Mouse (Mus musculus) spleen, postnatal 14 days (tissue): ENCODE data around the gene Eps15l1.

Experiments
- DNase-seq, 2 experiments: peaks; one replicate each; pipeline ENCODE4 v3.0.0; 2021 to 2022; ENCODE audit warnings: low spot score in 2 of 2

The Eps15l1 gene

GRCm38 (mm10) chr8:72351405-72352005 lies 69.8 kb downstream of the Eps15l1 start:
- DNase-seq, result no peak

DNA sequence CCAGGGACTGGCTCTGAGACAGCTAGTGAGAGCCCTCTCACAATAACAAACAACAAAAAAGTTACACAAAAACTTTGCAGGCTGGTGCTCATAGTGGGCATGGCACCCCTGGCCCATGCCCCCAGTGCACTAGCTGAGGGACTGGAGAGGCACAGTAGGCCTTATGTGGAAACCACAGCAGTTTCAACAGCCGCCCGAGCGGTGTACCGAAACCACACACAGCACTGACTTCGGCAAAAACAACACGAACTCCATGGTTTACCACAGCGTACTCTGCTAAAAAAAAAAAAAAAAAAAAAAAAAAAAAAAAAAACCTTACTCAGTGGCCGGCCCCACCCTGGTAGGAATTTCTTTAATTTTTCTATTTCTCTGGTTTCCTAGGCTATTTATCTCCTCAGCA lies 70.5 kb downstream of the Eps15l1 start:
- peak; percentile 54 to 60 for DNase-seq

- no peak for DNase-seq
Observed at GRCm38 (mm10) chr8:72349838-72350237, 71.4 kb downstream of the Eps15l1 start.

DNA sequence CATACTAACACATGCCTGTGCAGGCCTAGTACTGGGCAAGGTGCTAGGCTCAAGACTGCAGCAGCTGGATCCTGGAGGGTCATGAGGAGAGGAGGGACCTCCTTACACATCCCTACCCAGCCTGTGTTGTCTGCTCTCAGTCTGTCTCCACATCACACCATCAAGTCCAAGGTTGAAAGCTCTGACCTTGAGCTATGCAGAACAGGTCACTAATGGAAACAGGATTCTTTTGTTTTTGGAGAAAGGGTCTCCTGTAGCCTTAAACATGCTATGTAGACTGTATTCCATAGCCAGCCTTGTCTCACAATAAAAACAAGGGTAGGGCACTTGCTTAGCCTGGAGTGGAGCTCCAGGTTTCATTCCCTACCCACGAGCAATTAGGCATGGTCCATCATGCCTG lies 72.3 kb downstream of the Eps15l1 start:
- no peak for DNase-seq

DNA sequence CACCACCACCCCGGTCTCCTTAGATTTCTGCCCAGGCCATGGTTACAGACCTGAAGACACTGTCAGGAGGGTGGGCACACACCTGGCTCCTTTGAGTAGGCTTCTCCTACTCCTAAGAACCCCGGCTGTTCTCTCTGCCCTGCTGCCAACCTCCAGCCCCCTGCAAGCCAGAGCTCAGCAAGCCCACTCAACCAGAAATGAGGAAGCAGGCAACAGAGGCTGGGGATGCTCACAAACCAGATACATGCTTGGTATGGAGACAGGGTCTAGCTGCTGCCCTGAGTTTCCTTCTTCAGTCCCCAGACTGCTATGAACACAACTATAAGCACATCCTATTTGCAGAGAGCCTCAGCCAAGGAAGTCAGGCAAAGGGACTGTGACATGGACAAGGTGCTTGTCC lies 73.1 kb downstream of the Eps15l1 start:
- no peak for DNase-seq

DNA sequence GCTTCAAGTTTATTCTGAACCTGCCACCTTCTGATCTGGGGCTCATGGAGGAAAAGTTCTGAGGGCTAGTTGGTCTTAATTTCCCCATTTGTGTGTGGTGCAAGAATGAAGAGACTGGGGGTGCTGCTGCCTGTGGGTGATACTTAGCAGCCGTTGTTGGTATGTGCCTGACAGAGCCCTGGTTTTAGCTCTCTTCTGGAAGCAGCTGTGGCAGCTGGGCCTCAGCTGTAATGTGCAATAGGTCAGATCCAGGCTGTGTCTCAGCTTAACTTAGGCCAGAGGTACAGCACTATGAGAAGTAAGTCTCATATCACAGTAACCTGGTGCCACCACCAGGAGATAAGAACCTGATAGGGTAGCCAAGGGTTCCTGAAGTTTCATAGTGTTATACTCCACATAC lies 73.7 kb downstream of the Eps15l1 start:
- no peak for DNase-seq

DNA sequence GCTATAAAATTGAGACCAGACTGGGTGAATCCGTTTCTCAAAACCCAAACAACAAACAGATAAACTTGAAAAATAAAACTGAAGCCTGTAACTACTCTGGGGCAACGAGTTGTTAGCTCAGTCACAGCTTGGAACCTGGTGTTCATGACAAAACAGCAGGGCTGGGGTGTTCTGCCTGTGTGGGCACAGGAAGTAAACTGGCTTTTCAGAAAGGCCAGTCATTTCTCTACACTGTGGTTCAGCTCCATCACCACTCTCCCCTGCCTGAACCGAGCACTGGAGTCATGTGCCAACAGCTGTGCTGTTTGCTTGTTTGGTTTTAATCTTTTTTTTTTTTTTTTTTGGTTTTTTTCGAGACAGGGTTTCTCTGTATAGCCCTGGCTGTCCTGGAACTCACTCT lies 77.5 kb downstream of the Eps15l1 start:
- DNase-seq, result no peak

DNA sequence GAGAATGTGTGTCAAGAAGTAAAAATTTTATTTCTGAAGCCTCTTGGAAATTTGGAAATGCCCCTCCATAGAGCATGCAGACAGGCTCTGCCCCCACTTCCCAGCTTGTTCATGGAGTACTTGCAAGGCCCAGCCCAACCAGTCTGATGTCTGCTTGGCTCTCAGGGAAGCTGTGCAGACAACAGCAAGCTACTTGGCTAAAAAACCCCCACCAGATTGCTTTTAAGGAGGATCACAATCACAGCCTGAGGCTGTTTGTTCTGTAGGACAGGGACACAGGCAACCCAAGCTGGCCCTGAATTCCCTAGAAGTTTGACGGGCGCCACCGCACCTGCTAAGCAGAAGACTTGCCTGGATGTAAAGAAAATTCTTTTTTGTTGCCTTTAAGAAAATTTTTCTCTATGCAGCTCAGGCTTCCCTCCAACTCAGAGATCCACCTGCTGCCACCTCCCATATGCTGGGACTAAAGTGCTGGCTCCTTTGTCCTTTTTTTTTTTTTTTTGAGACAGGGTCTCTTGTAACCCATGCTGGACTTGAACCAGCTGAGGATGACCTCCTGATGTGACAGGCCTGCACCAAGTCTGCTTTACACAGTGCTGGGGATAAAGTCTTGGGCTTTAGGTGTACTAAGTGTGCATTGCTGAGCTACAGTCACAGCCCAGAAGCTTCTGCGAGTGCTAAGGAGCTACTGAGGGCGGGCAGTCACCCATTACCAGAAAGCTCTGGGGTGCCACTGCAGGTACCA lies 78.5 kb downstream of the Eps15l1 start:
- no peak for DNase-seq

DNA sequence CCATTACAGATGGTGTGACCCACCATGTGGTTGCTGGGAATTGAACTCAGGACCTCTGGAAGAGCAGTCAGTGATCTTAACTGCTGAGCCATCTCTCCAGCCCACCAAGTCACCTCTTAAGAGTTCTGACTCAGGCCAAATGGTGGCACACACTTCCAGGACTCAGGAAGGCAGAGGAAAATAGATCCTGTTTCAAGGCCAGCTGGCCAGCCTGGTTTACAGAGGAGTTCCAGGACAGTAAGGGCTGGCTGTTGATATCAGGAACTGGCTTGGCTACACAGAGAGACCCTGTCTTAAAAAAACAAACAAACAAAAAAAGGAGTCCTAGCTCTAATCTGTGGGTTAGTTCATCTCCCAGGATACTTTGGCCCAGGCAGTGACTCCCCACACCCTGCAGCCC lies 84.2 kb downstream of the Eps15l1 start:
- no peak for DNase-seq

DNA sequence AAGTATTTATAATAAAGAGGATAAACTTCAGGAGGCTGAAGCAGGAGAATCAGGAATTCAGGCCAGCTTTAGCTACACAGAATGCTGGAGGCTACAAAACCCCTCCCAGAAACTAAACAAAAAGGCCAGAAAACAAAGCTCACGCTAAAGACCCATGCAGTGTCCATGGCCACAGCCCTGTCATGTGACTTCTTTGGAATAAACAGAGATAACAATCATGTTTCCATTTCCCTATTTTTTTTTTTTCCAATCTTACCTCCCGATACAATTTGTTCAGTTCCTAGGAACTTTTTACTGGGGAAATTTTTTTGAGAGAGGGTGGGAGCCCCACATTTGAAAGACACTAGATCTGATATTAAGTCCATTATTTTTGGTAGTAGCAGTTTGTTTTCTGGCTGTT lies 85.0 kb downstream of the Eps15l1 start:
- no peak for DNase-seq

DNA sequence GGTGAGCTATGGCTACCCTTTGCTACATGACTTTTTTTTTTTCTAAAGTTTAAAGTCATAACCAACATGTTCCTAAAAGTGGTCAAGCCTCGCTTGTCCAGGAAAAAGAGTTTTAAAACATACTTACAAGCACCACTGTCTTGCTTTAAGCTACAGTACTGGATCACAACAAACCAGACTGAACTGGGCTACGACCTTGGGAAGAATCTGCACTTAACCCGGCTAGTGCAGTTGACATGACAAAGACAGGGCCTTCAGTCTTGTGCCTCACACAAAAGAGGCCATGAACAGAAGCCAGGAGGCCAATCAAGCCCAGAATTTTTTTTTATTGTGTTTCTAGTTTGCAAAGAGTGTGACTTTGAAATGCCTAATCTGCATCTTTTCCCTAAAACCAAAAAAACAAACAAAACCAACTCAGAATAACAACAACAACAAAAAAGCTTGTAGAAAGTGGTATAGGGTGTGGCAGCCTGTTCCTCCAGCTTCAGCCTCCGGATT lies 87.1 kb downstream of the Eps15l1 start:
- no peak for DNase-seq

GRCm38 (mm10) chr8:72333429-72334143 lies 87.7 kb downstream of the Eps15l1 start:
- no peak for DNase-seq

- no peak for DNase-seq
Observed at GRCm38 (mm10) chr8:72331631-72332030, 89.6 kb downstream of the Eps15l1 start.

DNA sequence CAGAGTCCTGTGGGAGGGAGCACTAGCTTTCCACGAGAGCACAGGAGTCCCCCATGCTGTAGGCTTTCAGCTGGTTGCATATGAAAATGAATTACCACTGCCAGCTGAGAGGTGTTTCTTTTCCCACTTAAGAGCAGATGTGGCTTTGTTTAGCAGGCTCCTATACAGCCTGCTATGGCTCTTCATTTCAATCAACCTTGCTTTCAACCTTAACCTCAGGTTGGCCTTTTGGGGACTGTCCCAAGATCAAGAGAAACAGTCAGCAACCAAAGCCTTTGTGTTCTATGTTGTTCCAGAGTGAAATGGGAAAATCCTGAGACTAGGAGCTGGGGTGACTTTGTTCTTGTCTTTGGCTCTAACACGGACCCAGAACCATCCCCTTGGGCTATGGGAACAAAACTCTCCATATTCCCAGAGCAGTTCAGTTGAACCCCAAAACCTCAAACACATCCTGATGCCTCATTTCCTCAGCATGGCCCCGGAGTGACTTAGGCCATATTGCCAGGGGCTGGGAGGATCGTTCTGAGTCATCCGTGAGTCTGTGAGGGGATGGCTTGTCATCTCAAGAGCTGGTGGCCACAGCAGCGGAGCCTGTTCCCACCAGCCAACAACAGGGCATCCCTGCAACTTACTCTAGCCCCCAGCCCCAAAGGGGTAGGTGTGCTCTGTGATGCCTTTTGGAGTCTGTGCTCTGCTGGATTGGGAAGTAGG lies 90.3 kb downstream of the Eps15l1 start:
- no peak for DNase-seq

- no peak for DNase-seq
Observed at GRCm38 (mm10) chr8:72329116-72329515, 92.1 kb downstream of the Eps15l1 start.

DNA sequence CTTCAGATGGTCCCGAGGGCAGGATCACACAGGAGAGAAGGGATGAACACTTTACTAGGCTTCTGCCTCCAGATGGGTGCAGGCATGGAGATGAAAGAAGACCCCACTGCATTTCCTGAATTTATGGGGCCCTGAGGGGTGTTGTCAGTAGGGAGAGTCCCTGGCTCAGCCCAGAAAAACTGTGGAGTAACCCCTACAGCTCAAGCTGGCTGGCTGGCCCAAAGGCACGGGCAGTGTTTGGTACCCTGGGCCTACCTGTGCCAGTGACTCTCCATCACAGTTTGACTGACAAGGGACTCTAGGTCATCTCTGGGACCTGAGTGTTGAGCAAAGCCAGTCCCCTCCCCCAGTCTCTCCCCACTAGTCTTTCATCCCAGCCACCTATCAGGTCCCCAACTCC lies 96.6 kb downstream of the Eps15l1 start:
- no peak for DNase-seq

- DNase-seq, result no peak
Observed at GRCm38 (mm10) chr8:72324036-72324706, 97.1 kb downstream of the Eps15l1 start.

DNA sequence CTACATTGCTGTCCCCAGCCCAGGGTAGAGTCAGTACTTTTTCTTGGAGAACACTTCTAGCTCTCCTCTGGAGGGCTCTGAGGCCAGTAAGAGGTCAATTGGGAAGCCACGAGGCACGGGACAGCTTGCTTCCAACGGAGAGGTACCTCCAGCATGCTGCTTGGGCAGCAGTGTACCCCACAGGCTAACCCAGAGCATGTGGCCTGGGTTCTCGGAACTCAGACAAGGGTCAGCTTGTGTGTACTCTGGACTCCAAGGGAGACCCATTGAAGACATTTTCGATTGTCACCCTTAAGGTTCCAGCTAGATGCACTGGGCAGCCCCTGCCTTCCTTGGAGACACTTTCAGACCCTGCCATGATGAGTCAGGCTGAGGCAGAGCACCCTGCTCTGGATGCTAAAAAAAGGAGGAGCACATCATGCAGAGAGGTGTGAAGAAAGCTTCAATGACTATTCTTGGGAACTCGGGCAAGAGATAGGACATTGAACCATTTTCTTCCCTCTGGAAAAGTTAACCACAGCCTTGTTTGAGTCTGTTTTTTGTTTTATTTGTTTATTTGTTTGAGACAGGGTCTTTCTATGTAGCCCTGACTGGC lies 98.0 kb downstream of the Eps15l1 start:
- DNase-seq, result no peak

DNA sequence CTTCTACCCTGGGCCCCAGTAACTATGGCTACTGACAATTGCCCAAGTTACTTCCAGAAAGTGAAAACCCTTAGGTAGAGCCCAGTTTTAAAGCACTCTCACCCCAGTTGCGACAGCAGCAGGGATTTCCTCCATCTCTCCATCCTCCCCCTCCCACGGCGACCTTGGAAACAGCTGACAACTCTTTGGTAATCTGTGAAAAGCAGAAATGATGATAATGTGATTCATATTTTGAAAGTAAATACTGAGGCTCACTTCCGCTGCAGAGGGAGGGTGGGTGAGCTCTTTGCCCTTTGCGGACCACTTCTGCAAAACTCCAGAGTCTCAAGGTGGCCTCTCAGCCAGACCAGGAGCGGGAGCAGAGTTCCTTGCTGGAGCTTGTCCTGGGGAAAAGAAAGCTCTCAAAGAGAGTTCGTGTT lies 98.8 kb downstream of the Eps15l1 start:
- DNase-seq, result peak in 1 of 2 experiments; percentile 49

DNA sequence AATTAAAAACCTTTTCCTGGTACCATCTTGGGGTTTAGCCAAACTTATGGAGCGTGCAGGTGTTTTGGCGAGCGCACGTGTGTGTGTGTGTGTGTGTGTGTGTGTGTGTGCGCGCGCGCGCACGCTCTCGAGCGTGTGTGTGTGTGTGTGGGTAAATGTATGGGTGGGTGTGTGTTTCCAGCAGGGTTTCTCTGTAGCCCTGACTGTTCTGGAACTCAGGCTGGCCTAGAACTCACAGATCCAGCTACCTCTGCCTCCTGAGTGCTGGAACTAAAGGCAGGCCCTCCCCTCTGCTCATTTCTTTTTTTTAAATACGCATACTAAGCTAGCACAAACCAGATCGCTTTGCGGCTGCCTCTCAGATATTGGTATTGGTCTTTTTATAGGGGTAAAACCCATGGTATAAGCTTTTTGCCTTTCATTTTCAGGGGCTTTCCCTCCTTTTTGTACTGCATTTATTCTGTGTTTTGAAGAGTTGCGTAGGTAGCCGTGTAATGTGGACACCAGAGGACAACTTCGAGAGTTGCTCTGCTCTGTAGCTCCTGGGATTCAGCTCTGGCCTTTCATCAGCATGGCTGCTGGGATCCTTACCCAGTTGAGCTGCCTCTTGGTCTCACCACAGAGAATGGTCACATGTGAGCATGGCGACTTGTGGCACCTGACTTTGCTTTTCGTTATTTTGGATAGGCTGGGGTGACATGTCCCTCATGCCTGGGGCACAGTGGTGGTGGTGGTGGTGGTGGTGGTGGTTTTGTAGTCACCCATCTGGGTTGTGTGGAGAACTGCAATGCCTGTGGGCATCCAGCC lies 99.4 kb downstream of the Eps15l1 start:
- no peak for DNase-seq
